Mouse (Mus musculus): ENCODE measurements at regions not wholly inside any gene's neighbourhood (a gene's known extent, or its start where the extent isn't known, plus 50 kb on each side); places are given as distances from the start of the nearest gene placed in this dataset.

- Histone ChIP-seq H3K9ac (ENCODE audit: low read depth, low read length) (no peak overlapping the region), H3K36me3 (ENCODE audit: control insufficient read depth, insufficient read depth, low read length) (no peaks in the 10 kb centered on the region), H3K4me1 (replicated peaks; ENCODE audit: control insufficient read depth, insufficient read depth, low read length) (no peaks in the 10 kb centered on the region), H3K4me2 (no peak overlapping the region), H3K27ac (ENCODE audit: low read depth, low read length) (no peak overlapping the region), H3K27me3 (replicated peaks; ENCODE audit: control insufficient read depth, insufficient read depth, low read length) (no peaks in the 10 kb centered on the region), H3K9me3 (ENCODE audit: control insufficient read depth, low read length) (no peaks in the 10 kb centered on the region), H3K4me3 (ENCODE audit: low read depth, low read length) (no peak overlapping the region)
- ATAC-seq (replicated peaks; ENCODE audit: low FRiP score) (no peak), DNase-seq (ENCODE audit: low spot score) (no peak)
- 64% methylated on average over 7 of the region's 7 CpGs for WGBS
Observed at GRCm38 (mm10) chr17:45326173-45326572, 107.4 kb downstream of the Cdc5l start.

- Histone ChIP-seq H3K4me1 (replicated peaks; ENCODE audit: control insufficient read depth, insufficient read depth, low read length) (no peaks in the 10 kb centered on the region), H3K9ac (ENCODE audit: low read depth, low read length) (no peak overlapping the region), H3K4me3 (ENCODE audit: low read depth, low read length) (no peak overlapping the region), H3K9me3 (ENCODE audit: control insufficient read depth, low read length) (no peaks in the 10 kb centered on the region), H3K4me2 (no peak overlapping the region), H3K27me3 (replicated peaks; ENCODE audit: control insufficient read depth, insufficient read depth, low read length) (no peaks in the 10 kb centered on the region), H3K27ac (ENCODE audit: low read depth, low read length) (no peak overlapping the region), H3K36me3 (ENCODE audit: control insufficient read depth, insufficient read depth, low read length) (no peaks in the 10 kb centered on the region)
- ATAC-seq (replicated peaks; ENCODE audit: low FRiP score) = no peak
- 75% methylated on average over 8 of the region's 8 CpGs for WGBS
- DNase-seq (ENCODE audit: low spot score) = no peak
Observed at GRCm38 (mm10) chr17:45322842-45323241, 110.7 kb downstream of the Cdc5l start.

- DNase-seq (ENCODE audit: low spot score) (no peak), ATAC-seq (replicated peaks; ENCODE audit: low FRiP score) (no peak)
- Histone ChIP-seq H3K36me3 (ENCODE audit: control insufficient read depth, insufficient read depth, low read length) (no peaks in the 10 kb centered on the region), H3K4me1 (replicated peaks; ENCODE audit: control insufficient read depth, insufficient read depth, low read length) (no peaks in the 10 kb centered on the region), H3K9ac (ENCODE audit: low read depth, low read length) (no peak overlapping the region), H3K4me3 (ENCODE audit: low read depth, low read length) (no peak overlapping the region), H3K27ac (ENCODE audit: low read depth, low read length) (no peak overlapping the region), H3K9me3 (ENCODE audit: control insufficient read depth, low read length) (peaks cover 2% of the 10 kb centered on the region; the same call in 1 of the 2 replicates), H3K4me2 (no peak overlapping the region), H3K27me3 (replicated peaks; ENCODE audit: control insufficient read depth, insufficient read depth, low read length) (no peaks in the 10 kb centered on the region)
- 64% methylated on average over 7 of the region's 7 CpGs for WGBS
Observed at GRCm38 (mm10) chr17:45320074-45320473, 113.5 kb downstream of the Cdc5l start.

GRCm38 (mm10) chr17:45318211-45319076 is 115.1 kb downstream of the Cdc5l start:
- WGBS = 69% methylated on average over 25 of the region's 25 CpGs
- Histone ChIP-seq H3K9me3 (ENCODE audit: control insufficient read depth, low read length) (peaks cover 2% of the 10 kb centered on the region; the same call in 1 of the 2 replicates), H3K4me2 (no peak overlapping the region), H3K27me3 (replicated peaks; ENCODE audit: control insufficient read depth, insufficient read depth, low read length) (no peaks in the 10 kb centered on the region), H3K27ac (ENCODE audit: low read depth, low read length) (no peak overlapping the region), H3K4me3 (ENCODE audit: low read depth, low read length) (no peak overlapping the region), H3K36me3 (ENCODE audit: control insufficient read depth, insufficient read depth, low read length) (no peaks in the 10 kb centered on the region), H3K9ac (ENCODE audit: low read depth, low read length) (no peak overlapping the region), H3K4me1 (replicated peaks; ENCODE audit: control insufficient read depth, insufficient read depth, low read length) (no peaks in the 10 kb centered on the region)
- ATAC-seq (replicated peaks; ENCODE audit: low FRiP score) (no peak), DNase-seq (ENCODE audit: low spot score) (no peak)

GRCm38 (mm10) chr17:45312510-45313266 is 120.8 kb downstream of the Cdc5l start:
- ATAC-seq (replicated peaks; ENCODE audit: low FRiP score) = no peak
- H3K9me3 ChIP-seq (ENCODE audit: control insufficient read depth, low read length) = peaks cover 6% of the 10 kb centered on the region; the same call in 1 of the 2 replicates
- no peak overlapping the region for H3K4me3 ChIP-seq (ENCODE audit: low read depth, low read length)
- no peak overlapping the region for H3K27ac ChIP-seq (ENCODE audit: low read depth, low read length)
- no peak for DNase-seq (ENCODE audit: low spot score)
- H3K4me2 ChIP-seq = no peak overlapping the region
- H3K36me3 ChIP-seq (ENCODE audit: control insufficient read depth, insufficient read depth, low read length) = no peaks in the 10 kb centered on the region
- 64% methylated on average over 5 of the region's 5 CpGs for WGBS
- H3K9ac ChIP-seq (ENCODE audit: low read depth, low read length) = no peak overlapping the region
- H3K4me1 ChIP-seq (replicated peaks; ENCODE audit: control insufficient read depth, insufficient read depth, low read length) = no peaks in the 10 kb centered on the region
- no peaks in the 10 kb centered on the region for H3K27me3 ChIP-seq (replicated peaks; ENCODE audit: control insufficient read depth, insufficient read depth, low read length)

- ATAC-seq (replicated peaks; ENCODE audit: low FRiP score) (no peak), DNase-seq (ENCODE audit: low spot score) (no peak)
- WGBS = 73% methylated on average over 7 of the region's 7 CpGs
- Histone ChIP-seq H3K4me1 (replicated peaks; ENCODE audit: control insufficient read depth, insufficient read depth, low read length) (no peaks in the 10 kb centered on the region), H3K27ac (ENCODE audit: low read depth, low read length) (no peak overlapping the region), H3K36me3 (ENCODE audit: control insufficient read depth, insufficient read depth, low read length) (no peaks in the 10 kb centered on the region), H3K27me3 (replicated peaks; ENCODE audit: control insufficient read depth, insufficient read depth, low read length) (no peaks in the 10 kb centered on the region), H3K4me3 (ENCODE audit: low read depth, low read length) (no peak overlapping the region), H3K4me2 (no peak overlapping the region), H3K9me3 (ENCODE audit: control insufficient read depth, low read length) (peaks cover 3% of the 10 kb centered on the region; the same call in 1 of the 2 replicates), H3K9ac (ENCODE audit: low read depth, low read length) (no peak overlapping the region)
Observed at GRCm38 (mm10) chr17:45306506-45306905, 127.0 kb downstream of the Cdc5l start.

- no peaks in the 10 kb centered on the region for H3K9me3 ChIP-seq (ENCODE audit: control insufficient read depth, low read length)
- H3K36me3 ChIP-seq (ENCODE audit: control insufficient read depth, insufficient read depth, low read length) = no peaks in the 10 kb centered on the region
- H3K9ac ChIP-seq (ENCODE audit: low read depth, low read length) = no peak overlapping the region
- no peak overlapping the region for H3K4me2 ChIP-seq
- H3K4me3 ChIP-seq (ENCODE audit: low read depth, low read length) = no peak overlapping the region
- no peak for DNase-seq (ENCODE audit: low spot score)
- no peak overlapping the region for H3K27ac ChIP-seq (ENCODE audit: low read depth, low read length)
- ATAC-seq (replicated peaks; ENCODE audit: low FRiP score) = no peak
- no peaks in the 10 kb centered on the region for H3K4me1 ChIP-seq (replicated peaks; ENCODE audit: control insufficient read depth, insufficient read depth, low read length)
- no peaks in the 10 kb centered on the region for H3K27me3 ChIP-seq (replicated peaks; ENCODE audit: control insufficient read depth, insufficient read depth, low read length)
- 80% methylated on average over 6 of the region's 6 CpGs for WGBS
Observed at GRCm38 (mm10) chr17:45303183-45303582, 130.4 kb downstream of the Cdc5l start.

- WGBS = 15% methylated on average over 4 of the region's 4 CpGs
Observed at GRCm38 (mm10) chr17:45298355-45298754, 135.2 kb downstream of the Cdc5l start.

More at GRCm38 (mm10) chr17:45298355-45298754, 135.2 kb downstream of the Cdc5l start:
- no peaks in the 10 kb centered on the region for H3K4me1 ChIP-seq (replicated peaks; ENCODE audit: control insufficient read depth, insufficient read depth, low read length)
- no peaks in the 10 kb centered on the region for H3K36me3 ChIP-seq (ENCODE audit: control insufficient read depth, insufficient read depth, low read length)
- ATAC-seq (replicated peaks; ENCODE audit: low FRiP score) (no peak), DNase-seq (ENCODE audit: low spot score) (no peak)
- H3K9ac ChIP-seq (ENCODE audit: low read depth, low read length) = no peak overlapping the region
- no peaks in the 10 kb centered on the region for H3K9me3 ChIP-seq (ENCODE audit: control insufficient read depth, low read length)
- H3K4me2 ChIP-seq = no peak overlapping the region
- no peaks in the 10 kb centered on the region for H3K27me3 ChIP-seq (replicated peaks; ENCODE audit: control insufficient read depth, insufficient read depth, low read length)
- no peak overlapping the region for H3K4me3 ChIP-seq (ENCODE audit: low read depth, low read length)
- H3K27ac ChIP-seq (ENCODE audit: low read depth, low read length) = no peak overlapping the region
